In genomic region chr17:7189425-7189824, GRCm38 (mm10) we compare ENCODE assay signal across 17 mouse cellular contexts.
"Had no signal": no experiment of that assay in that cellular context is flagged by ENCODE, and none has a peak within 500 bp of the region (broad histone marks: within the 10 kb centered on the region; RNA-seq: fewer than 3 reads in every experiment).

No protein-coding gene starts in this region.

- DNase-seq: kidney, adult 9 months; kidney, postnatal 14 days; kidney, postnatal 4 days; layer of hippocampus, adult 9-11 months; layer of hippocampus, postnatal 36 days; liver; lung, adult 18-20 months; lung, postnatal 14 days; lung, postnatal 4 days; midbrain, embryonic 14.5 days; thymus, adult 18-20 months; thymus, postnatal 36 days had no signal

- ATAC-seq: liver, embryonic 12.5 days had no signal

- H3K27ac ChIP-seq: limb, embryonic 10.5 days; limb, embryonic 13.5 days; liver, embryonic 12.5 days; liver, embryonic 15.5 days; lung, embryonic 15.5 days had no signal

- H3K4me3 ChIP-seq: limb, embryonic 10.5 days; limb, embryonic 13.5 days; liver, embryonic 12.5 days; liver, embryonic 15.5 days; lung, embryonic 15.5 days had no signal
